Mouse (Mus musculus): ENCODE measurements at regions not wholly inside any gene's neighbourhood (a gene's known extent, or its start where the extent isn't known, plus 50 kb on each side); places are given as distances from the start of the nearest gene placed in this dataset.

GRCm38 (mm10) chr16:77405181-77405818 is 196.6 kb downstream of the Gm11146 start:
- intact Hi-C loops (cut with DNase I) = no loop called here
- DNase-seq = no peak

GRCm38 (mm10) chr16:77402711-77403280 is 199.1 kb downstream of the Gm11146 start:
- DNase-seq = no peak
- intact Hi-C loops (cut with DNase I) = no loop called here

DNA sequence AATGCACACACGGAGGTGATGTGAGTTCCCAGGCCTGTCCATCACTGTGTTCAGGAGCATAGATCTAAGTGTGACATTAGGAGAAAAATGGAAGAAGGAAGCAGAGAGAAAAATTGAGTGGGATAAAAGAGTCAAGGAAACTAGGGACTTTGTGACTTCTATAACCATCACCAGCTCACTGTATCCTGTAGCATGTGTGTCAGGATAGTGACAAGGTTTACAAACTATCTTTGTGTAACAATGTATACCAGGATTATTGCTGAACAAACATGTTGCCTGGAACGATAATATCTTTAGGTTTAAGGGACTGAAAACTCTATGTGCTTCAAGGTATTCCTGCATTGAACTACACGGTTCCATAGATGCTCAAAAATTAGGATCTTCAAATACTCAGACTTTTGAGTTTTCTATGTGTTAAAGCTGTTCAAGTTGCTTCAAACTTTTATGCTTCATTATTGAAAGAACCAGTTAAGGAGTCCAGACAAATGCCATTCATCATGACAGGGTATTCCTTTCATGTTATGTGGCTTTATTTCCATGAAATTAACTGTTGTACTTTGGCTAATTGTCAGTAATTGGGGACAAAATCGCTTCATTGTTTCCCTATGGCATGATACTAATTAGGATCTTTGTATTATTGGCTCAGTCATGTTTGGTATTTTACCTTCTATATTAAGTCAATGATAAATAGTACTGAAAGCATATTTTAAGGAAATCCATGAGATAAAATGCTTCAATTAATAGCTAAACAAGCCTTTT is 200.5 kb downstream of the Gm11146 start:
- intact Hi-C loops (cut with DNase I) = no loop called here
- DNase-seq = no peak

DNA sequence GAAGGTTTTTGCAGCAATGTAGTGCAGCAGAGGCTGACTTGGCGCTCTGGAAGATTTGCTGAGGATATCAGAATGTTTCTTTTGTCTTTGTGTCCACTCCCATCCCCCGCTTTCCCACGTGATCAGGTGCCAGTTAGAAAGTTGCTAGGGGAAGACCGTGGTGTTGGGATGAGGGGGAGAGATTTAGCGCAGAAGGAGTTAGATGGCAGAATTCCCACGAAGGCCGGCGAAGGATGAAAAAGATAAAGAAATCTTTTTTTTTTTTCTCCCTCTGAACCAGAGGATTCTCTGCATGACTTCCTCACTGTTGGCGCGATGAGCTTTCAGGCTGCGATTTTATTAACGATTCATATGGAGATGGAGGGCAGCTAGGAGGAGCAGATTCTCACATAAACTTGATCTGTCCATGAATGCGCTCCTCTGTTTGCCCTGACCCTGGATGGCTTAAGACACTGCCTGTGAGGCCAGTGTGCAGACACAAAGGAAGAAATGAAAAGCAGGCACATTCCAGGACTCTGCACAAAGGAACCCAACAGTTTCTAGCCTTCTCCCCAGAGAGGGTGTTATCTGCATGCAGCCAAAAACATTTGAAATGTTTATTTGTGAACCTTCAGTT is 201.5 kb downstream of the Gm11146 start:
- peak; percentile 52 to 61 for DNase-seq

GRCm38 (mm10) chr16:77399846-77400275 is 202.0 kb downstream of the Gm11146 start:
- DNase-seq = no peak
- intact Hi-C loops (cut with DNase I) = no loop called here

More for the DNA sequence above, 201.5 kb downstream of the Gm11146 start:
- intact Hi-C loops (cut with DNase I) = no loop called here

- intact Hi-C loops (cut with DNase I) = no loop called here
- DNase-seq = no peak
Observed at GRCm38 (mm10) chr16:77394054-77394716, 207.7 kb downstream of the Gm11146 start.

GRCm38 (mm10) chr16:77393470-77393869 is 208.4 kb downstream of the Gm11146 start:
- intact Hi-C loops (cut with DNase I) = no loop called here
- DNase-seq = no peak

DNA sequence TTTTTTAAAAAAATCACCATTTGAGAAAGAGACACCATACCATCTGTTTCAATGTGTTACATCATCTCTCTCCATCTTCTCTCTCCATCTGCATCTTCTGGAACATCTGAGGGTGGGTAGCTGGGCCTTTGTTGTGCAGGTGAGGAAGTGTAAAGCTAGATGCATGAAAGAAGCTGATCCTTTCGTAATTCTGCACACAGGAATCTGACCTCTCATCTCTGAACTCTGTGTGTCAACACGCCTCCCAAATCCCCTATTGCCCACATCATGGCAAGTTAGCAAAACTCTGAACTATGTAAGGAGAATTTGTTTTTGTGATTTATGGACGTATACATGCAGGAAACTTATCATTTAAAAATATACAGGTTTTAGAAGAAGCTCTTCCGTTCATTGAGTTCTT is 209.7 kb downstream of the Gm11146 start:
- intact Hi-C loops (cut with DNase I) = no loop called here
- no peak for DNase-seq

GRCm38 (mm10) chr16:77384021-77384729 is 217.7 kb downstream of the Gm11146 start:
- no peak for DNase-seq
- intact Hi-C loops (cut with DNase I) = no loop called here

GRCm38 (mm10) chr16:77382790-77383189 is 219.1 kb downstream of the Gm11146 start:
- no peak for DNase-seq
- intact Hi-C loops (cut with DNase I) = no loop called here

DNA sequence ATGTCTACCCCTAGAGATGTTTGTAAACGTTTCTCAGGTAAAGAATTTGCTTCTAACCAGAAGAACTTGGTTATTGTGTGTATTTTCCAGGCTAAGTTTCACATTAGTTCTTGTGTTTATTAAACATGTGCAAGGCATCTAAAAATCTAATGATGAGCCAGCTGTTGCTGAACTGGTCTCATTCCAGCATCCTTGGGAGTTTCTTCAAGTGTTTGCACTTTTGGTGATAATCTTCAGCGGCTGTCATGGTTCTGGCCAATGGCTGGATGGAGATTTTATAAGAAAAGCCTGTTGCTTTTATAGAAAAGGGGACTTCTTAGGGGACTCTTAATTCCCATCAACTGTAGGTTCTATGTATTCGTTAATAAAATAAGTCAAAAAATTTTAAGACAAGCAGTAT is 229.1 kb downstream of the Gm11146 start:
- peak; percentile 10 to 18 for DNase-seq
- intact Hi-C loops (cut with DNase I) = loop anchor here (5.0 kb wide), 1 partner anchor 40 kb away; no protein-coding TSS in a partner anchor

DNA sequence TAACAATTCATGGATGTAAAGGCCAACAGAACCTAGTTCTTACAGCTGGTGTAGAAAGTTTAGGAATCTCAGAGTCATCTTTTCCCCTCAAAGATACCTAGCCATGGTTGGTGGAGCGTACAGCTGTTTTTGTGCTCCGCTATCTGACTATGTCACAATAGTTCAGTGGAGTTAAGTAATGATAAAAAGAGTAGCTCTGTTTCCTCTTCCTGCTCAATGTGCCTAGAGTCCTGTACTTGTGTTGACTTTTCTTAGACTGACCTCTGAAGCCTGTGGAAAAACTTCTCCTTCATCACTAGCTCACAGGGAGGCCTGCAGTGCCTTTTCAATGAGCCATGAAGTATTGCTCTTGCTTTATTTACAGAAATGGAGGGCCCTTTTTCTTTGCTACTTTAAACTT is 232.1 kb downstream of the Gm11146 start:
- DNase-seq = no peak
- intact Hi-C loops (cut with DNase I) = loop anchor here (5.0 kb wide), 1 partner anchor 38 kb away; no protein-coding TSS in a partner anchor

DNA sequence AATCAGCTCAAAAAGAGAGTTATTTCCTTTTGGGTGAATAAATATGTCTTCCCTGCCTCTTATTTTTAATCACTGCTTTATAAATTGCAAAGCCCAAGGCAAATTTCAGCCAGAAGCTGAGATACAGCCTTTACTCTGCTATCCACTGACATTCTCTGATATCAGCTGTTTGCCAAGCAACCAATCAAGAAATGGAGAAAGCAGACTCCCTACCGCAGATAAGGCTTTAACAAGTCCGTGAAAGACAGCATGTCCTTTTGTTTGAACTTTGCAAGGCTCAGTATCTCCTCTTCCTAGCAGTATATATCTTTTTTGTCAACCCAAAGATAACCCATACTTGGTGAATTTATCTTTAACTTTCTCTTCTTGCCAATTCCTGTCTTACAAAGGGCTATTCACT is 236.6 kb downstream of the Gm11146 start:
- no peak for DNase-seq
- intact Hi-C loops (cut with DNase I) = no loop called here

DNA sequence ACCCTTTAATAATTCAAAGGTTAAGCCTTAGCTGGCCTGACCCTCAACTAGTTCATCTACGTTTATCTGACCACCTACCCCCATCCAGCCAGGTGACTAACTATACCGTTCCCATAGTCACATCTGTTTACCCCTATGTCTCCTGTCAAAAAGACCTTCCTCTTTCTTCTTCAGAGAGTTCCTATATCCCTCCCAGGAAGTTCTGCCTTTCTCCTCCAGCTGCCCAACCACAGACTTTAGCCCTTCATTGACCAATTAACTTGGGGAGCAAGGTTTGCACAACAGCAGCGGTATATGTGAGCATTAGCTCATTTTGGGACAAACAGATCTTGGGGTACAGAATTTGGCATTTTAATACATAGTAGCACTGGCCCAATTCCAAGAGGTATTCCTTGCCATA is 237.5 kb downstream of the Gm11146 start:
- no peak for DNase-seq
- intact Hi-C loops (cut with DNase I) = no loop called here

- DNase-seq = no peak
- intact Hi-C loops (cut with DNase I) = no loop called here
Observed at GRCm38 (mm10) chr16:77359190-77359589, 242.7 kb downstream of the Gm11146 start.

GRCm38 (mm10) chr16:77355260-77355659 is 246.6 kb downstream of the Gm11146 start:
- DNase-seq = no peak
- intact Hi-C loops (cut with DNase I) = no loop called here

DNA sequence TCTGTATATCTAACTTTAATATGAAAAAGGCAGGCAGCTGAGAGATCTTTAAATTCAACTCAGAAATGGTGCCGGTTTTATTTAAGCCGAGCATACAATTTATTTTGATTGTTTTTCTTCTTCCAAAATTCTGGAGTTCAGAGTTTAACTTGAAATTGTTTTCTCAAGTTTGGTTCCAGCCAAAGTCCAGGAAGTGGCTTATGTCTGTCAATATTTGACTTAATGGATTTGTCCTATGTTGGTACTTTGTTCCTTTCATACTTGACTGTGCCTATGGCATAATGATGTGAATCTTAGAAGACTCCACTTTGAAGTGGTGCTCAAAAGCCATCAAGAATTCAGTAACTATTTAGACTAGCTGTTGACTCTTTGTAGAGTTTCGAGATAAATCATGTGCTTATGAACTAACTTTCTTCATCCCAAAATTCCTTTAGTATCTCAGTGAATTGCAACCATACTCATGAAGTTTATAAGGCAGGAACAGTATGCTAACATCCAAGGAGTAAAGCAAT is 247.6 kb downstream of the Gm11146 start:
- DNase-seq = no peak
- intact Hi-C loops (cut with DNase I) = no loop called here

- intact Hi-C loops (cut with DNase I) = no loop called here
- no peak for DNase-seq
Observed at GRCm38 (mm10) chr16:77346128-77346527, 255.8 kb downstream of the Gm11146 start.

DNA sequence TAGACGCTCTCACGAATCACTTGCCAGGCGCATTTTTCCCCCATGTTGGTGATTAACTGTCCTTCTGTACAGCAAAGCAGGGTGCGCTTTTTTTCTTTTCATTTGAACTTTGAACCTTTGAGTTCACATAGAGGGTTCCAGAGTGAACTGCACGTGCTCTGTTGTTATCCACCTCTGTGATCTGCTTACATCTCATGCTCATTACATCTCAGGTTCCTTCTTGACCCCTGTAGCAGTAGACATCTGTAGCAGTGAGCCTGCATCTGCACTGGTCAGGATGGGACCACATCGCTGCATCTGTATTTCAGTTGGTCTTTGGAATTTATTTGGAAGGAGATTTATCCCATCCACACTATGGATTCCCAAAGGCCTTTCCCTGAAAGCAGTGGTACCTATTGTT is 269.6 kb downstream of the Gm11146 start:
- intact Hi-C loops (cut with DNase I) = loop anchor here (5.0 to 10.0 kb wide), 3 partner anchors 40 to 317 kb away; partner anchors contain the start of gene Usp25
- no peak for DNase-seq

DNA sequence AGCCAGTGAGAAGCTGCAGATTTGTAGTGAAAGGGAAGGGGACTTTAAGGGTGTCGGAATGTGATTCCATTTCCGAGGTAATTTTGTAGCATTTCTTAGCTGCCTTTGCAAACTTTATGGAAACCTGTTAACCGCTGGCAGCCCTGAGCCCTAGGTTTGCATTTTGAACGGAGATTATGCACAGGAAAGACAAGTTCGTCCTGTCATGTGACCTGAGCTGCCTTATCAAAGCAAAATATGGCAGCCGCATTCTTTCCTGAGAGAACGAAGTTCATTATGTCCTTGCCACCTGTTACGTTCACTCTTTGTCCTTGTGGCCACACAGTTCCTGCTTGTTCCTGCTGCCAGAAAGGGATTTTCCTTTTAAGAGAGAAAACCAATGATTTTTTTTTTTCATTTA is 270.9 kb downstream of the Gm11146 start:
- intact Hi-C loops (cut with DNase I) = loop anchor here (2.0 to 10.0 kb wide), 4 partner anchors 41 to 316 kb away; partner anchors contain the start of gene Usp25
- peak; percentile 50 to 54 for DNase-seq

Measured in heart, postnatal 36 days (tissue).